ENCODE assay signal across 15 mouse cellular contexts in genomic region chr2:33245350-33245749, GRCm38 (mm10). TPM values are rescaled to one million over a fixed set of nuclear protein-coding genes. Genes with fewer than 3 reads are reported as not detected.
A peak's percentile ranks its signal among the peaks of the same experiment; 100 is the strongest.
DNase-seq lines count a peak whose midpoint lies in the region; ATAC-seq lines count a peak whose summit lies in the region.
"Had no signal": no experiment of that assay in that cellular context is flagged by ENCODE, and none has a peak within 500 bp of the region (broad histone marks: within the 10 kb centered on the region; RNA-seq: fewer than 3 reads in every experiment).

No protein-coding gene starts in this region.

- DNase-seq in heart, postnatal 10 days = no peak
- DNase-seq in lung, postnatal 10 days = no peak
- DNase-seq in adipocyte (ENCODE audit: low spot score) = peak; percentile 76
- peak; percentile 16 for DNase-seq in adrenal gland, postnatal 25 days
- no peak for DNase-seq in right cerebral cortex, postnatal 14 days
- DNase-seq: cerebellum, adult 11-12 months; heart, postnatal 36 days; kidney, postnatal 36 days; lung, embryonic 14.5 days had no signal

- intact Hi-C loops in heart, postnatal 10 days (cut with DNase I) = no loop called here

- no peak overlapping the region for H3K4me2 ChIP-seq in heart, embryonic 16.5 days (ENCODE audit: low read depth, low read length)
- no peak overlapping the region for H3K4me2 ChIP-seq in lung, embryonic 16.5 days (ENCODE audit: low read depth, low read length)
- H3K4me2 ChIP-seq: forebrain, embryonic 12.5 days; limb, embryonic 12.5 days; lung, embryonic 14.5 days; neural tube, embryonic 13.5 days had no signal

- no peak overlapping the region for H3K4me3 ChIP-seq in heart, embryonic 16.5 days (ENCODE audit: low read length)
- H3K4me3 ChIP-seq in lung, embryonic 16.5 days (ENCODE audit: low read length) = no peak overlapping the region
- H3K4me3 ChIP-seq: forebrain, embryonic 12.5 days; limb, embryonic 12.5 days; megakaryocyte, embryonic 14.5 days; neural tube, embryonic 13.5 days had no signal

- no peaks in the 10 kb centered on the region for H3K27me3 ChIP-seq in heart, embryonic 16.5 days (ENCODE audit: control insufficient read depth, insufficient read depth, low read length)
- H3K27me3 ChIP-seq in lung, embryonic 16.5 days (ENCODE audit: control insufficient read depth, insufficient read depth, low read depth, low read length) = no peaks in the 10 kb centered on the region
- H3K27me3 ChIP-seq: forebrain, embryonic 12.5 days; limb, embryonic 12.5 days; neural tube, embryonic 13.5 days had no signal

- no peak for ATAC-seq in heart, embryonic 16.5 days (replicated peaks; ENCODE audit: extremely low read depth, insufficient read depth, low FRiP score)
- ATAC-seq in lung, embryonic 16.5 days (ENCODE audit: low read depth) = peak; percentile 20; the same call in 1 of the 2 replicates

- 0 out of 2 replicates have a peak overlapping the region, but pooled peaks have one; percentile 38 for H3K9ac ChIP-seq in heart, embryonic 16.5 days (ENCODE audit: low read length)
- no peak overlapping the region for H3K9ac ChIP-seq in lung, embryonic 16.5 days (ENCODE audit: low read length)
- H3K9ac ChIP-seq: forebrain, embryonic 12.5 days; limb, embryonic 12.5 days; lung, embryonic 14.5 days; neural tube, embryonic 13.5 days had no signal

- peaks cover 26% of the 10 kb centered on the region for H3K4me1 ChIP-seq in heart, embryonic 16.5 days (ENCODE audit: control insufficient read depth, insufficient read depth, low read length)
- no peaks in the 10 kb centered on the region for H3K4me1 ChIP-seq in lung, embryonic 16.5 days (replicated peaks; ENCODE audit: control insufficient read depth, insufficient read depth, low read length)
- H3K4me1 ChIP-seq: neural tube, embryonic 13.5 days had no signal

- peaks cover 8% of the 10 kb centered on the region; the same call in 1 of the 2 replicates for H3K36me3 ChIP-seq in heart, embryonic 16.5 days (ENCODE audit: control insufficient read depth, insufficient read depth)
- H3K36me3 ChIP-seq in lung, embryonic 16.5 days (ENCODE audit: control insufficient read depth, insufficient read depth, low read length) = peaks cover 2% of the 10 kb centered on the region; the same call in 1 of the 2 replicates

- H3K27ac ChIP-seq in heart, embryonic 16.5 days (ENCODE audit: low read length) = peak overlapping the region; percentile 28; the same call in 1 of the 2 replicates
- H3K27ac ChIP-seq in lung, embryonic 16.5 days (ENCODE audit: low read length) = no peak overlapping the region
- H3K27ac ChIP-seq: forebrain, embryonic 12.5 days; limb, embryonic 12.5 days; neural tube, embryonic 13.5 days had no signal

- H3K9me3 ChIP-seq in heart, embryonic 16.5 days (replicated peaks; ENCODE audit: control insufficient read depth, low read length) = no peaks in the 10 kb centered on the region
- H3K9me3 ChIP-seq in lung, embryonic 16.5 days (ENCODE audit: control insufficient read depth, low read length) = no peaks in the 10 kb centered on the region
- H3K9me3 ChIP-seq: forebrain, embryonic 12.5 days; limb, embryonic 12.5 days; megakaryocyte, embryonic 14.5 days; neural tube, embryonic 13.5 days had no signal

RNA-seq across cellular contexts. Expression of gene Angptl2, which starts 29.5 kb away (rescaled TPM):
- polyA plus RNA-seq in heart, embryonic 16.5 days (2015; fragmentation: Nextera tagmentation; extraction: Ambion mirVana) = 75.1 and 76.4 TPM in 2 replicates
- 100 to 1,000 TPM; 135 to 141 TPM for total RNA-seq in heart, postnatal 10 days (2021)
- polyA plus RNA-seq in lung, embryonic 16.5 days (2015; fragmentation: Nextera tagmentation; extraction: Ambion mirVana) = 35.8 TPM in 2 replicates
- 21.2 and 23.6 TPM in 2 replicates for total RNA-seq in adrenal gland, postnatal 25 days (2021)

Comparison
In these comparisons a context has a peak if more than half of its experiments do, and no peak if none do; other contexts are left out.
1. DNase-seq: peak in adipocyte (single experiment) and adrenal gland, postnatal 25 days (single experiment); none in heart, postnatal 10 days (0 of 2), lung, postnatal 10 days (single experiment) and right cerebral cortex, postnatal 14 days (single experiment).